Mouse (Mus musculus) embryonic fibroblast, embryonic 13.5 days (primary cell): Measurements from ENCODE around the gene Fbxo2.

Experiments used
- CTCF ChIP-seq: IDR thresholded peaks from 2 replicates; pipeline ENCODE4 v1.5.1; 2011; ENCODE audit warnings: mild to moderate bottlenecking, control low read depth, low read length, moderate library complexity, borderline replicate concordance; ENCODE audit not compliant: insufficient read depth
- POLR2A ChIP-seq: IDR thresholded peaks from 2 replicates; pipeline ENCODE4 v1.6.1; 2011; ENCODE audit warnings: low read depth, mild to moderate bottlenecking, control low read depth, low read length, moderate library complexity

DNA sequence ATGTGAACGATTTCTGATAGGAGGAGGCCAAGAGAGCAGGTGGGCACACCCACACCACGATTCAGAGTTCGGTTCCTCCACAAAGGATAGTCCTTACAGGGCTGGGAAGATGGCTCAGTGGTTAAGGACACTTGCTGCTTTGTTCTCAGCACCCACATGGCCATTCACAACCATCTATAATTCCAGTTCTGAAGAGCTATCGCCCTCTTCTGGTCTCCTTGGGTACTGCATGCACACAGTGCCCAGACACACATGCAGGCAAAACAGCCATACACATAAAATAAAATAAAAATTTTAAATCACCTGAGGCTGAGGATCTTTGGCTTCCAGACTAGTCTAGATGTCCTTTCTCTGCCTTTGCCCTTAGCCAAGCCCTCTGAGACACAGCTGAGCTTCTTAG is 43.0 kb upstream of the Fbxo2 start:
- TF ChIP-seq CTCF (no peak), POLR2A (no peak)
